Mouse (Mus musculus): ENCODE data around the gene Zfp444. TPM values are rescaled to one million over a fixed set of nuclear protein-coding genes. Genes with fewer than 3 reads are reported as not detected.

Gene Zfp444
- total RNA-seq (2021), result 1 to 10 TPM; 7.4 to 9.1 TPM
- long read RNA-seq, experiment 1, transcript Zfp444-201 (4 exons, 2,467 nt), result major isoform, 6 of 9 reads
- long read RNA-seq, experiment 1, partial matches to known transcripts, result 0 of 9 reads
- long read RNA-seq, experiment 1, other reads (novel, unspliced or antisense), result 1 of 9 reads
- long read RNA-seq, experiment 2, transcript Zfp444-201 (4 exons, 2,467 nt), result major isoform, 6 of 10 reads
- long read RNA-seq, experiment 2, partial matches to known transcripts, result 1 of 10 reads
- long read RNA-seq, experiment 2, other reads (novel, unspliced or antisense), result 1 of 10 reads

GRCm38 (mm10) chr7:6172006-6172649, at the start of gene Zfp444:
Gene Zfp444, plus strand, starts transcription at chr7:6172226.
- no peak for TF ChIP-seq CTCF (IDR thresholded peaks at IDR 0.05)
- intact Hi-C loops (cut with DNase I), result loop anchor here (5.0 kb wide), 1 partner anchor 45 kb away; no protein-coding TSS in a partner anchor

GRCm38 (mm10) chr7:6126690-6127448, 45.2 kb upstream of the Zfp444 start:
- Histone ChIP-seq H3K27ac (no peak overlapping the region), H3K4me3 (no peak overlapping the region)
- peak; percentile 96 for TF ChIP-seq CTCF (IDR thresholded peaks at IDR 0.05)
- DNase-seq, result peak; percentile 78
- intact Hi-C loops (cut with DNase I), result loop anchor here (1.0 to 5.0 kb wide), 2 partner anchors 45 to 64 kb away; partner anchors contain the start of gene Zfp444

More at GRCm38 (mm10) chr7:6172006-6172649, at the start of gene Zfp444:
- peak; percentile 95 for DNase-seq
- H3K4me3 ChIP-seq, result peak within 1 kb of the TSS; percentile 93
- peak within 1 kb of the TSS; percentile 89 for H3K27ac ChIP-seq

- intact Hi-C loops (cut with DNase I), result no loop called here
- no peak overlapping the region for H3K27ac ChIP-seq
- DNase-seq, result no peak
- H3K4me3 ChIP-seq, result no peak overlapping the region
- no peak for TF ChIP-seq CTCF (IDR thresholded peaks at IDR 0.05)
These were observed 41.7 kb upstream of the Zfp444 start for GRCm38 (mm10) chr7:6130346-6130745.

GRCm38 (mm10) chr7:6132646-6133045, 39.4 kb upstream of the Zfp444 start:
- H3K4me3 ChIP-seq, result no peak overlapping the region
- no peak for DNase-seq
- no peak overlapping the region for H3K27ac ChIP-seq
- no peak for TF ChIP-seq CTCF (IDR thresholded peaks at IDR 0.05)
- intact Hi-C loops (cut with DNase I), result no loop called here

GRCm38 (mm10) chr7:6136497-6136896, 35.5 kb upstream of the Zfp444 start:
- no peak for DNase-seq
- peak; percentile 43; the same call in 1 of the 2 replicates for TF ChIP-seq CTCF (IDR thresholded peaks at IDR 0.05)
- intact Hi-C loops (cut with DNase I), result no loop called here
- H3K27ac ChIP-seq, result peak overlapping the region; percentile 17; the same call in 1 of the 2 replicates
- no peak overlapping the region for H3K4me3 ChIP-seq

- Histone ChIP-seq H3K4me3 (no peak overlapping the region), H3K27ac (no peak overlapping the region)
- DNase-seq, result no peak
- intact Hi-C loops (cut with DNase I), result no loop called here
- TF ChIP-seq CTCF (IDR thresholded peaks at IDR 0.05), result no peak
These were observed 32.7 kb upstream of the Zfp444 start for GRCm38 (mm10) chr7:6139295-6139694.

- intact Hi-C loops (cut with DNase I), result no loop called here
These were observed 28.0 kb upstream of the Zfp444 start for GRCm38 (mm10) chr7:6143991-6144531.

DNA sequence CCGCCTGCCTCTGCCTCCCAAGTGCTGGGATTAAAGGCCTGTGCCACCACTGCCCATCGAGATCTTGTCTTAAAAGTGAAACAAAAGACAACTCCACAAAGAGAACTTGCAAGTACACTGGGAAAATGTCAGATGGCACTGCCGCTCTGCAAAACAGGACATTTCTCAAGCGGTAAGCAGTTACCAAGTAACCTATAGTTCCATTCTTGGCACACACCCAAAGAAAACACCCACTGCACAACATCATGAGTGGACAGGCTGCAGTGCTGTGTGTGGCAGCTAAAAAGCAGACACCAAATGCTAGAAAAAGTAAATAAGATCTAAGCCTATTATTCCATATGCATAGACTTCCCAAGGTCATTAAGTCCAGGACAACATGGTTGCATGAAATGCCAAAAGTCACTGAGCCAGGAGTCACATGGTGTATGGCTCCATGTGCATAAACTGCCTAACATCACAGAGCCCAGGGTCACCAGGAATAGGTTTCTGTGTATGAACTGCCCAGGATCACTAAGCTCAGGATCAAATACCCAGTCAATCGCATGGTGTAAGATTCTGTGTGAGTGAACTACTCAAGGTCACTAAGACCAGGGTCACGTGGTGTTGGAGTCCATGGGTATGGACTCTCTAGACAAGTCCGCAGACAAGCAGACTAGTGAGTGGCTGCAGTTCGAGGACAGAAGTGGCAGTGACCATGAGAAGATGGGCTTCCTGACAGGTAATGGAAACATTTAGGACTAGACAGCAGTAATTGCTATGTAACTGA, 26.4 kb upstream of the Zfp444 start:
- Histone ChIP-seq H3K4me3 (peak overlapping the region; percentile 45; the same call in 1 of the 2 replicates), H3K27ac (peak overlapping the region; percentile 80)
- DNase-seq, result no peak
- intact Hi-C loops (cut with DNase I), result no loop called here
- no peak for TF ChIP-seq CTCF (IDR thresholded peaks at IDR 0.05)

More at GRCm38 (mm10) chr7:6143991-6144531, 28.0 kb upstream of the Zfp444 start:
- Histone ChIP-seq H3K27ac (peak overlapping the region; percentile 80), H3K4me3 (no peak overlapping the region)
- no peak for DNase-seq
- TF ChIP-seq CTCF (IDR thresholded peaks at IDR 0.05), result no peak

GRCm38 (mm10) chr7:6146194-6146981, 25.6 kb upstream of the Zfp444 start:
- peak; percentile 50 for DNase-seq
- TF ChIP-seq CTCF (IDR thresholded peaks at IDR 0.05), result no peak
- Histone ChIP-seq H3K27ac (peak overlapping the region; percentile 80), H3K4me3 (peak overlapping the region; percentile 45)
- intact Hi-C loops (cut with DNase I), result no loop called here

GRCm38 (mm10) chr7:6146982-6147325, 25.1 kb upstream of the Zfp444 start:
- intact Hi-C loops (cut with DNase I), result no loop called here
- DNase-seq, result peak; percentile 37
- peak overlapping the region; percentile 45; the same call in 1 of the 2 replicates for H3K4me3 ChIP-seq
- peak overlapping the region; percentile 80 for H3K27ac ChIP-seq
- TF ChIP-seq CTCF (IDR thresholded peaks at IDR 0.05), result no peak

DNA sequence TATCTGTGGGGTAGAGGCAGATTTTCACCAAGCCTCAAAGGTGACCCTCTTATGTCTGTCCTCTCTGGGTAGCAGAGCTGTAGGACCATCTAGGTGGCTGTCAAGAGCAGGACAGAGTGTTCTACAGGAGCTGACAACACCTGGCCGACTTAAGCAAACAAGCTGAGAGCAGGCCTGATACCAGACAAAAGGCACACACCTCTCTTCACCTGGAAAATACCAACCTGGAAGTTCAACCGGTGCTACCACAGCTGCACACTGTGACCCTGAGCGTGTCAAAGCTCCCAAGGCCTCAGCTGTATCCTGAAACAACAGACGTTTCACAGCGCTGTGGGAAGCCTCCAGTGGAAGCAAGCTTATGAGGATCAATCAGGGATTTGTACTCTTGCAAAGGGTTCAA, 24.3 kb upstream of the Zfp444 start:
- DNase-seq, result no peak
- H3K27ac ChIP-seq, result peak overlapping the region; percentile 80
- TF ChIP-seq CTCF (IDR thresholded peaks at IDR 0.05), result no peak
- no peak overlapping the region for H3K4me3 ChIP-seq
- intact Hi-C loops (cut with DNase I), result no loop called here
